Mouse (Mus musculus) hindbrain, embryonic 14.5 days (tissue): ENCODE measurements around the gene Fam227a. TPM values are rescaled to one million over a fixed set of nuclear protein-coding genes. Genes with fewer than 3 reads are reported as not detected.

ENCODE experiments used
- ATAC-seq: fragments of 200-750 bp; cut with Nextera tagmentation; 2 replicates; pipeline ENCODE4 v1.8.0; 2017; ENCODE audit warnings: moderate number of reproducible peaks, mild to moderate bottlenecking, moderate TSS enrichment, moderate library complexity; ENCODE audit not compliant: low FRiP score
- DNase-seq: peaks from one replicate; pipeline ENCODE4 v3.0.0-alpha.2; 2015; ENCODE audit warnings: low spot score
- H3K27ac ChIP-seq: fragments of 300-500 bp; sonication (generic); 2 replicates; pipeline ENCODE4 v1.5.1; 2014; ENCODE audit warnings: mild to moderate bottlenecking, moderate library complexity
- H3K27me3 ChIP-seq: fragments of 300-500 bp; sonication (generic); 2 replicates; pipeline ENCODE4 v1.6.1; 2014; ENCODE audit warnings: mild to moderate bottlenecking, low read length, mixed read lengths; ENCODE audit not compliant: control insufficient read depth, insufficient read depth
- H3K36me3 ChIP-seq: fragments of 300-500 bp; sonication (generic); replicated peaks from 2 replicates; pipeline ENCODE4 v1.6.1; 2014; ENCODE audit not compliant: control insufficient read depth, insufficient read depth
- H3K4me1 ChIP-seq: fragments of 300-500 bp; sonication (generic); replicated peaks from 2 replicates; pipeline ENCODE4 v1.6.1; 2014; ENCODE audit warnings: antibody characterized with exemption, low read length, mixed read lengths; ENCODE audit not compliant: control insufficient read depth, insufficient read depth
- H3K4me2 ChIP-seq: fragments of 300-500 bp; sonication (generic); replicated peaks from 2 replicates; pipeline ENCODE4 v1.6.1; 2014; ENCODE audit warnings: mild to moderate bottlenecking, moderate library complexity
- H3K4me3 ChIP-seq: fragments of 300-500 bp; sonication (generic); replicated peaks from 2 replicates; pipeline ENCODE4 v1.5.1; 2014; ENCODE audit warnings: mild to moderate bottlenecking, low read length
- H3K9ac ChIP-seq: fragments of 300-500 bp; sonication (generic); 2 replicates; pipeline ENCODE4 v1.6.1; 2014
- H3K9me3 ChIP-seq: fragments of 300-500 bp; sonication (generic); 2 replicates; pipeline ENCODE4 v1.6.1; 2016; ENCODE audit warnings: low read length; ENCODE audit not compliant: control insufficient read depth
- WGBS: fragments of 180-500 bp; shearing (Covaris S2); extraction: QIAGEN DNeasy Blood & Tissue Kit; methylation state at CpG from one replicate; pipeline ENCODE4 v1.1.7; 2014; 5-methylcytosine and 5-hydroxymethylcytosine counted together
- polyA plus RNA-seq: library from polyadenylated mRNA; unstranded; fragments of >200 nt; fragmentation: Nextera tagmentation; extraction: Ambion mirVana; gene quantifications from 2 replicates; pipeline ENCODE4 v1.2.1, GENCODE M21; 2014

The Fam227a gene
- polyA plus RNA-seq, result 3.3 and 7.6 TPM in 2 replicates

GRCm38 (mm10) chr15:79658531-79659375, at the start of gene Fam227a, which contains the start of gene Cby1:
Fam227a (minus strand) TSS chr15:79658956.
Cby1 (plus strand) TSS chr15:79659199.
- peak; percentile 88 for ATAC-seq
- peaks cover 29% of the 10 kb centered on the region for H3K36me3 ChIP-seq

GRCm38 (mm10) chr15:79708229-79708822, 49.6 kb upstream of the Fam227a start:
- Histone ChIP-seq H3K27ac (no peak overlapping the region), H3K4me1 (no peaks in the 10 kb centered on the region), H3K9me3 (no peaks in the 10 kb centered on the region), H3K4me2 (no peak overlapping the region), H3K9ac (no peak overlapping the region), H3K36me3 (peaks cover 71% of the 10 kb centered on the region), H3K27me3 (no peaks in the 10 kb centered on the region), H3K4me3 (no peak overlapping the region)
- DNase-seq, result no peak
- ATAC-seq, result no peak
- WGBS, result 87% methylated on average over 5 of the region's 5 CpGs

More at GRCm38 (mm10) chr15:79658531-79659375, at the start of gene Fam227a, which contains the start of gene Cby1:
- peaks cover 8% of the 10 kb centered on the region for H3K4me1 ChIP-seq
- H3K9me3 ChIP-seq, result no peaks in the 10 kb centered on the region
- peak within 1 kb of the TSS; percentile 87 for H3K9ac ChIP-seq
- peak within 1 kb of the TSS; percentile 85 for H3K4me3 ChIP-seq
- peak within 1 kb of the TSS; percentile 73 for H3K4me2 ChIP-seq
- under 1% methylated on average over 55 of the region's 55 CpGs for whole genome bisulfite sequencing
- peak; percentile 97 for DNase-seq
- H3K27me3 ChIP-seq, result no peaks in the 10 kb centered on the region
- peak within 1 kb of the TSS; percentile 99 for H3K27ac ChIP-seq

DNA sequence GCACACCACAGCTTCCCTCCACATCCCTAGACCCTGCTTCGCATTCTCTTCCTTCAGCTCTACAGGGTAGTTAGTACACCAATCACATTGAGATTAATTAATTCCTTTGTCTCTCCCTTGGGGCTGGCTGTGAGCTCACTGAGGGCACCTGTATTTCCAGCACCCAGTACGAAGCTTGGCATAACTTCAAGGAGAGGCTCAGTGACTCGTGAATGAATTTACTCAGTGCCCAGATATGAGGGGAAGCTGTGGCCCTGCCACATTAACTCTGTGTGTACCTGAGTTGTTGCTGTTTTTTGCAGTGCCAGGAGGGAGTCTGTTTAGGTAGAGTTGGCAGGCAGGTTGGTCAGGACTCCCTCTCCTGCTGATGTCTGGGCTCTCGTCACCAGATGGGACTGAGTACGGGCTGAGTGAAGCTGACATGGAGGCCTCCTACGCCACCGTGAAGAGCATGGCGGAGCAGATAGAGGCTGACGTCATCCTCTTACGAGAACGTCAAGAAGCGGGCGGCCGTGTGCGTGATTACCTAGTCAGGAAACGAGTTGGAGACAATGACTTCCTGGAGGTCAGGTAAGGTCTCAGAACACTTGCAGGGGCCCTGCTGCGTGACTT, 48.0 kb upstream of the Fam227a start:
- Histone ChIP-seq H3K27ac (no peak overlapping the region), H3K4me1 (no peaks in the 10 kb centered on the region), H3K4me3 (no peak overlapping the region), H3K4me2 (no peak overlapping the region), H3K36me3 (peaks cover 55% of the 10 kb centered on the region), H3K9ac (no peak overlapping the region), H3K9me3 (no peaks in the 10 kb centered on the region), H3K27me3 (no peaks in the 10 kb centered on the region)
- DNase-seq, result no peak
- no peak for ATAC-seq
- 91% methylated on average over 17 of the region's 17 CpGs for WGBS

DNA sequence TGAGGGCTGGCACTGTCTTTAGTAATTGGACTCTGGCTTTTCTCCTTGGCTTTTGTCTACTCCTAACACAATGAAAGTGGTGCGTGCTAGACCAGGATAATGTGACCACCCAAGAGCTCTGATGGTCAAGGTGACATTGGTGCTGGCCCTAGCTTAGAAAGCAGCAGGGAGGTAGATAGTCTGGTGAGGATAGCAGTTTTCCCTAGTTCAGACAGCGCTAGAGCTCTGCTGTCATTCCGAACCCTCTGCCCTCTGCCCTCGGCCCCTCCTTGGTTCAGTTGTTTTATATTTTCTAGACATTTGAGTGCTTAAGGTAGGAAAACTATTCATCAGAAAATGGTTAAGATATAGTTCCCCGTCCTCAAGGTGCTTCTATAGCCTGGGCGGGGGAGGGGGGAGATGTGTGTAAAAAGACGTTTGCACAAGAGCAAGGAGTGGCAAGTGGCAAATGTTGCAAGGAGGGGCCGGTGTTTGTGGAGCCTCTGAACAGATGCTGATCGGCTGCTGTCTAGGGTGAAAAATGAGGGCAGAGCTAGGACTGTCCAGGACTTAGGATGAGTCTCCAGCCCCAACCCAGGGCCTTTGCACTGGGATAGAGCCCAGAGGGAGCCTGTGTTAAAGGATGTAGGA, 38.9 kb upstream of the Fam227a start:
- Histone ChIP-seq H3K27ac (peak overlapping the region; percentile 66), H3K4me3 (no peak overlapping the region)
- ATAC-seq, result no peak

DNA sequence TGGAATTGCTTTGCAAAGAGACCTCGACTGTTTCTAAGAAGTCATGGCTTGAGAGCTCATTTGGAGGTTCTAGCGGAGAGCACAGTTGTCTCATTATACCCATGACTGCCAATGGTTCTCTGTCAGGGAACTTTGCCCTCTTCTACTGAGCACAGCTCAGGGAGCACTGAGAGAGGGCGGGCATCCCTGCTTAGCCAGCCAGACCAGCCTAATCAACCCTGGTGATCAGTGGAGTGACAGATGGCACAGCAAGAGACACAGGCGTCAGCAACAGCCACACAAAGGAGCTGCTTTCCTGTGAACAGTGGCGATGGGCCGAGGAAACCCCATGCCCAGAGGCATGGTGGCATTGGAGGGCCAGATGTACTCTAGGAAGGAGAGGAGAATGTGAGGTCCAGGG, 38.3 kb upstream of the Fam227a start:
- DNase-seq (no peak), ATAC-seq (no peak; the same call in 1 of the 2 replicates)
- Histone ChIP-seq H3K27me3 (no peaks in the 10 kb centered on the region), H3K9me3 (no peaks in the 10 kb centered on the region), H3K36me3 (peaks cover 17% of the 10 kb centered on the region; the same call in 1 of the 2 replicates), H3K4me2 (no peak overlapping the region), H3K27ac (peak overlapping the region; percentile 66), H3K4me3 (no peak overlapping the region), H3K4me1 (peaks cover 21% of the 10 kb centered on the region), H3K9ac (no peak overlapping the region)
- WGBS, result 52% methylated on average over 6 of the region's 6 CpGs

More for the DNA sequence above, 38.9 kb upstream of the Fam227a start:
- H3K27me3 ChIP-seq, result no peaks in the 10 kb centered on the region
- peaks cover 14% of the 10 kb centered on the region for H3K4me1 ChIP-seq
- no peak for DNase-seq
- WGBS, result 74% methylated on average over 9 of the region's 9 CpGs
- no peak overlapping the region for H3K4me2 ChIP-seq
- peaks cover 17% of the 10 kb centered on the region; the same call in 1 of the 2 replicates for H3K36me3 ChIP-seq
- no peak overlapping the region for H3K9ac ChIP-seq
- H3K9me3 ChIP-seq, result no peaks in the 10 kb centered on the region

DNA sequence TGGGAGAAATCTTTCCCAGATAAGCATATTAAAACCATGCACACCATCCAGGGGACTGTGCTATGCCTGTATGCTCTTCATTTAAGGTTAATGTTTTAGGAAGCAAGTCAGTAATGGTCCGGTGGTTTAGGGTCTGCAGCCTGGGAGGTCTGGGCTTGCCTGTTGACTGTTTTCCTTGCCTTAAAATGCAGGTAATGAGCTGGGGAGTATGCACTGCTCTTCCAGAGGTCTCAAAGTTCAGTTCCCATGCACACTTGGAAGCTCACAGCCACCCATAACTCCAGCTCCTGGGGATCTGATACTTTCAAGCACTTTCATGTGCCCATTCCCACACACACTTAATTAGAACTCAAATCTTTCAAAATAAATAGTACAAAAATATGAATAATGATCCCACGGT, 37.8 kb upstream of the Fam227a start:
- H3K27ac ChIP-seq, result peak overlapping the region; percentile 66; the same call in 1 of the 2 replicates
- no peak overlapping the region for H3K4me3 ChIP-seq
- WGBS, result 98% methylated on average over 2 of the region's 2 CpGs
- peaks cover 17% of the 10 kb centered on the region; the same call in 1 of the 2 replicates for H3K36me3 ChIP-seq
- DNase-seq (no peak), ATAC-seq (no peak)
- H3K9me3 ChIP-seq, result no peaks in the 10 kb centered on the region
- no peaks in the 10 kb centered on the region for H3K27me3 ChIP-seq
- H3K4me1 ChIP-seq, result peaks cover 26% of the 10 kb centered on the region
- H3K9ac ChIP-seq, result no peak overlapping the region
- H3K4me2 ChIP-seq, result no peak overlapping the region

GRCm38 (mm10) chr15:79695516-79695915, 36.8 kb upstream of the Fam227a start:
- 79% methylated on average over 3 of the region's 3 CpGs for WGBS
- DNase-seq (no peak), ATAC-seq (no peak)
- Histone ChIP-seq H3K27me3 (no peaks in the 10 kb centered on the region), H3K27ac (no peak overlapping the region), H3K9ac (no peak overlapping the region), H3K4me3 (no peak overlapping the region), H3K36me3 (peaks cover 17% of the 10 kb centered on the region; the same call in 1 of the 2 replicates), H3K4me2 (no peak overlapping the region), H3K9me3 (no peaks in the 10 kb centered on the region), H3K4me1 (peaks cover 28% of the 10 kb centered on the region)

DNA sequence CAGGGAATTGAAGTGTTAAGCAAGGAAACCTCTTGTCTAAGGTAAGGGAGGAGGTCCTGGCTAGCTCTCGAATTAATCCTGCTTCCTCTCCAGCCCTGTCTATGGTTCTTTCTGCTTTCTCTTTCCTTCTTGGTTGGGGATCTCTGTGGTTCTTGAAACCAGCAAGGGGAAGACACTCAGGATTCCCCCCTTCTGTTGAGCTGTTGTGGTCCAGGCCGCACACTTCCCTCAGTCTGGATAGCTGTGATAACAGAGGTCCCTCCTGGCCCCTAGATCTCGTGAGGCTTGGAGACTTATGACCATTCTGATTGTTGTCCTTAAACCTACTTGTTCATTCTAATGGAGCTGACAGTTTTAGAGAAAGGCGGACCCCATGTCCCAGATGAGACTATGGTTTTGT, 35.8 kb upstream of the Fam227a start:
- H3K4me1 ChIP-seq, result peaks cover 28% of the 10 kb centered on the region
- no peaks in the 10 kb centered on the region for H3K9me3 ChIP-seq
- 95% methylated on average over 4 of the region's 4 CpGs for WGBS
- H3K27ac ChIP-seq, result no peak overlapping the region
- ATAC-seq (no peak), DNase-seq (no peak)
- H3K9ac ChIP-seq, result no peak overlapping the region
- H3K36me3 ChIP-seq, result peaks cover 17% of the 10 kb centered on the region; the same call in 1 of the 2 replicates
- no peak overlapping the region for H3K4me3 ChIP-seq
- H3K27me3 ChIP-seq, result no peaks in the 10 kb centered on the region
- H3K4me2 ChIP-seq, result no peak overlapping the region
